Mouse (Mus musculus) urinary bladder, postnatal 14 days (tissue): ENCODE measurements at regions not wholly inside any gene's neighbourhood (a gene's known extent, or its start where the extent isn't known, plus 50 kb on each side); places are given as distances from the start of the nearest gene placed in this dataset.
A peak's percentile ranks its signal among the peaks of the same experiment; 100 is the strongest.

Experiments
- DNase-seq: peaks from one replicate; pipeline ENCODE4 v3.0.0; 2021; ENCODE audit warnings: low spot score

- DNase-seq: no peak
These were observed 207.2 kb downstream of the Tbx15 start for GRCm38 (mm10) chr3:99447361-99447760.

DNA sequence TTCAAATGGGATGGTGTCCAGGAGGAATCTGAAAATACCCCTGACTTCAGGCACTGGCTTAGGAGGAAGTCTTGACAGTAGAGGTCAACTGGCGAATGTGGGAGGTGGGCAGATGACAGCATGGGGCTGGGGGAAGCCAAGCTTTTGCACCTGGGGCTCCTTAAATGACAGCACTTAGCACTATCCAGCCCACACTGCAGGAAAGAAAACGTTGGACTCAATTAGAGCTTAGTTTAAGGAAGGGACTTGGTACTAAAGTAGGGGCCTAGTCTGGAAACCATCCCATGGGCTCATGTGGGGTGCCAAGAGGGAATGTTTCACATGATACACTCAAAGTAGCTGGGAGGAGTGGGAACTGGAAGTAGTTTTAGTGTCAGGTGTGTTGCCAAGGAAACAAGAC, 207.6 kb downstream of the Tbx15 start:
- no peak for DNase-seq

- no peak for DNase-seq
These were observed 219.1 kb downstream of the Tbx15 start for GRCm38 (mm10) chr3:99459036-99459863.

GRCm38 (mm10) chr3:99499980-99500379, 259.8 kb downstream of the Tbx15 start:
- no peak for DNase-seq

DNA sequence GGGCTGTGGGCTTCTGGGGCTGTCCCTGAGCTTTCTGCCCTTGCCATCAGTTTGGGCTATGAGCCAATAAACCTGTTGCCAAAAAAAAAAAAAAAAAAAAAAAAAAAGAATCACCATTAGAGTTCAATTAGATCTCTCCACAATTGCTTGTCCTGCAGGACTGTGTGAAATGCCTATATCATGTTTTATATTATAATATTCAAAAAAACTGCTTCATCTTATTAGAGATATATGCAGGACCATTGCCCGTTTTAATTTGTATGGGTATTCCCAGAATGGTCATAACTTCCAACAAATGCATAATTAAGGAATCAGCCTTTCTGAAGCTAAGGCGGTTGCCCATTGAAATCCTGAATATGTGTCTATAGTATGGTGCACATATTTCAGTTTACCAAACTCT, 264.6 kb downstream of the Tbx15 start:
- DNase-seq: no peak

- DNase-seq: no peak
These were observed 272.1 kb downstream of the Tbx15 start for GRCm38 (mm10) chr3:99512250-99512649.

- DNase-seq: no peak
These were observed 272.8 kb downstream of the Tbx15 start for GRCm38 (mm10) chr3:99512933-99513332.

GRCm38 (mm10) chr3:99515751-99516150, 275.6 kb downstream of the Tbx15 start:
- DNase-seq: no peak

- DNase-seq: peak; percentile 12
These were observed 320.7 kb downstream of the Tbx15 start for GRCm38 (mm10) chr3:99560917-99561316.

GRCm38 (mm10) chr3:99573335-99573976, 311.8 kb upstream of the Spag17 start:
- no peak for DNase-seq

DNA sequence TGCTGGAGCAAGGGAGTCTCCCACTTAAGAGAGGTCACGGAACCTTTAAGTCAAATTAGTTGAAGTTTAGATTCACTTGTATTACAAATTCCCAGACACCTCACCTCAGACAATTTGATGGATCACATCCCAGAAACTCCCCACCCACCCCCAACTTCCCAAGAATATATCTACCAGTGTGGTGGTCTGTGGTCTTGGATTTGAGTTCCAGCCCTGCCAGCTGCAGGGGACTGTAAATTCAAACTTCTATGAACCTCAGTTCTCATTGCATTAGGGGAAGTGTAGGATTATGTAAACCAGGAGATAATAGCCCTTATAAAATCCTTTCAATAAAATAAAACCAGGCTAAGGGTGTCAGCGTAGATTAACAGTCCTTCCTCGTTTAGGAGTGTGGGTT, 311.2 kb upstream of the Spag17 start:
- no peak for DNase-seq

DNA sequence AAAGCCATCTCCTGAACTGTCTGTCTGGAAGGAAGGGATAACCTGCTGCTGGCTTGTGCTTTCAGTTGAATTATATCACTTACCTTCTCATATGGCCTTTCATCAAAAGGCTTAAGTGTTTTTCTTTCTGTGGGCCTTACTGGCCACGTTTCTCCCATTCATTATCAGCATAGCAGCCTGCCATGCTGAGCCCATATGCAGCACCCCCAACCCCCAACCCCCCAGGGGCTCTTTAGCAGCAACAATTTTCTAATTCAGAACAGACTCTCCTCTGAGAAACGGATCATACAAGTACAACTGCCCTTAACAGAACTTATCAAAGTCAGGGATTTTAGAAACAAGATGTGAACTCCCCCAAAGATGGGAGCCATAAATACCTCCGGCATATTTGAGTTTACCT, 282.5 kb upstream of the Spag17 start:
- DNase-seq: no peak

DNA sequence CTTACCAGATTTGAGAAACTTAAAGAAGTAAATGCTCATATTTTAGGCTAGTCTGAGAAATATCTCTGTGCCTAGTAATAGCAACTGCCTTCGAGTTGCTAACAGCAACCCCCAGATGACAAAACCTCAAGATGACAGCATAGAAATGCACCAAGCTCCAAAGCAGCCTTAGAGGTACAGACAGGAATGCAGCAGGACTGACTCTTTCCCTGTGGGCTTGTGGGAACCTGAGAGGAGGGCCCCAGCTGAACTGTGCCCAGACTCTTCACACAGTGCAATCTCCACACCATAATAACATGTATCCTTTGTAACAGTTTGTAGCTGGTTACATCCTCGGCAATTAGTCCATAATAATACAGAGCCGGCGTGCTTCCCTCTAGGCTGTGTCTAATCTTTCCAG, 252.9 kb upstream of the Spag17 start:
- DNase-seq: no peak

- DNase-seq: no peak
These were observed 243.7 kb upstream of the Spag17 start for GRCm38 (mm10) chr3:99641343-99642106.

- no peak for DNase-seq
These were observed 240.3 kb upstream of the Spag17 start for GRCm38 (mm10) chr3:99644910-99645309.

DNA sequence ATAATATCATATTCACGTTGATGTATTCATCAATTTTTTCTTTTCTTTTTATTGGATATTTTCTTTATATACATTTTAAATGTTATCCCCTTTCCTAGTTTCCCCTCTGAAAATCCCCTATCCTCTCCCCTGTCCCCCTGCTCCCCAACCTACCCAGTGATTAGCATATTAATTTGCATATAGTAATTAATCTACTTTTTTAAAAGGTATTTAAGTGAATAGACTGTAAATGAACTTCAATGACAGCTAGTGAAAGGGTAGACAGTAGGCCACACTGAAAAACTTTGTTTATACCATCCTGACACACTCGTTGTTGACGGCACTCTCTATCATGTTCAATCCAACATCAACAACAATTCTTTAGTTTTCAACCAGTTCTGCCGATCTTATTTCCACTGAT, 239.9 kb upstream of the Spag17 start:
- DNase-seq: no peak

- no peak for DNase-seq
These were observed 227.6 kb upstream of the Spag17 start for GRCm38 (mm10) chr3:99657617-99658016.

- DNase-seq: no peak
These were observed 221.4 kb upstream of the Spag17 start for GRCm38 (mm10) chr3:99663783-99664182.

DNA sequence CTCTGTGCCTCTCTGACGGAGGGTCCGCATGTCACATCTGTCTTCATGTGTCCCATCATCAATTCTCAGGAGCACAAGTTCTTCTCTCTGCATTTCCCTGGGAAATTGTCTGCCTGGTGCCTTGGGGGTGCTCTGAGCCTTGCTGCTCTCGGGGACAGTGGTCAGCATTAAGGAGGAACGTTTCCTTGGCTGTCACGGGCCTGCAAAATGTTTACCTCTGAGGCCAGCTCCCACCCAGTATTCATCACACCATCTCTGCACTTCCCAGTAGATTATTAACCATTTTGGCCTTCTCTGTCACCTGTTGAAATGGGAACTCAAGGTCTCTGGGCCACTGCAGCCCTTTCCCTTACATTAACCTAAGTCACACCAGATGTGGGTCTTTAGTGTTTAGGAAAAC, 219.8 kb upstream of the Spag17 start:
- no peak for DNase-seq

DNA sequence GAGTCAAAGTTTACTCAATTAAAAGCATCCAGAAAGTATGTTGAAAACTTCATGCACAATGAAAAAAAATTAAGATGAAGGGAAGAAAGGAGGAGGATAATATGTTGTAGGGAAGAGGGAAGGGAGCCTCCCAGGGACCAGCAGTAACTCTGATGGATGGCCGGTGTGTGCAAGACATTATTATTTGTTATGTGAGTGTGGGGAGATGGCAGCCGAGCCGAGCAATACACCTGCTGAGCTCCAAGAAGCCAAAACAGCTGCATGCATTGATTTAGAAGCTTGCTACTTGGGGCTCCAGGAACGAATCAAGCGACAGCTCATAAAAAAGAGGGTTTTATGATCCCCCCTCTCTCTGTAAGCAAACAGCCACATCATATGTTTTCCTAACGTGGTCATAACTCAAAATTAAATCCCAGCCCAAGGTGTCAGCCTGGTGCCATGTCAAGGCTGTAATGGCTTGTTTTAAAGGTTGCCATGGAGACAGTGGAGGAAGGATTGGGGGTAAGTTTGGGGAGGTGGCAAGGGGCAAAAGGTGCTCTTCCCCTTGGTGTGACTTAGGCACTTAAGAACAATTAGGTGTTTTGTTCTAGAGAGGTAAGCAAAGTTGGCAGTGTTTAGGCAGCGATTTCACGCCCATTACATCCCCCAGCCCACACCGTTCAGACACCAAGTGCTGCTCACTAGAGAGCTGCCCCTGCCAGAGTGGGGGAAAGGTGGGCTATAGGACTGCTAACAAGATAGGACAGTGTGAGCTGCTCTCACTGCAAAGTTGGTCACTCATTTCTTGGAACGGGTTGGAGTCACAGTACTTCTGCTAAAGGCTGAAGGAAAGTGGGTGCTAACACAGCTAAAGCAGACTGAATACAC, 219.1 kb upstream of the Spag17 start:
- DNase-seq: no peak

GRCm38 (mm10) chr3:99674145-99674544, 211.1 kb upstream of the Spag17 start:
- DNase-seq: no peak

- no peak for DNase-seq
These were observed 175.7 kb upstream of the Spag17 start for GRCm38 (mm10) chr3:99709506-99709905.
